Mouse (Mus musculus): ENCODE measurements around the gene Foxj3.
A peak's percentile ranks its signal among the peaks of the same experiment; 100 is the strongest.
"Not testable (repeated sequence)": the region's sequence is repeated elsewhere in the genome, so short reads cannot be mapped to it uniquely, and the experiment has no call there.

The Foxj3 gene

DNA sequence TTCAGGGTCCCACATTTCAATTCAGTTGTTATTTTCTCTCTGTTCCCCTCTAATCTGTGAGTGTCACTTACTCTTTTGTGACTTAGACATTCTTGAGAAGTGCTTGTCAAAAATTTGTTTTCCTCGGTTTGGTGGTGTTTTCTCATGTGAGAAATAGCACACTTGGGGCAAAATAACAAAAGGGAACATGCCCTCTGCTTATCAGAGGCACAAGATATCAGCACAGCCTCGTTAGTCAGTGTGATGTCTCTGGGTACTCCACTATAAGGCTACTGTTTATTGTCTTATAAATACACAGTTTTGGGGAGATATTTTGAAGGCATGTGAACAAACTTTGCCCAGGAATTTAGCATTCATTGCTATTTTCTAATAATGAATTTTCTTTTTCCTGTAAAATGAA lies 37.7 kb downstream of the Foxj3 start:
- DNase-seq, result no peak

DNA sequence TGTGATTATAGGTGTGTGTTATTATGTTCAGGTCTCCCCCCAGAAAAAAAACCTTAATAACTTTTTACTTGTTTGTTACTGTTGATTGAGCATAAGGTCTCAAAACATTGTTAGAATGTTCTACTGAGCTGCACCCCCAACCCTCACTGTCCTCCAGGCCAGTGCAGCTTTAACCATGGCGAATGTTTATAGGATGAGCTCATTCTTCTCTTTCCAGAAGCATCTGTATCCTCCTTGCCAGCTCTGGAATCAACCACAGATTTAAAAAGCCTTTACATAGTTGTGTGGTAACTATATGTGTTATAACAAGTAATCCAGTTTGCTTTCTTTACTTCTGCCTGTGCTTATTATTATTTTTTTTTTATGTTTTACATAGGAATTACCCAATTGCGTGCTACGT lies 38.7 kb downstream of the Foxj3 start:
- DNase-seq, result no peak

DNA sequence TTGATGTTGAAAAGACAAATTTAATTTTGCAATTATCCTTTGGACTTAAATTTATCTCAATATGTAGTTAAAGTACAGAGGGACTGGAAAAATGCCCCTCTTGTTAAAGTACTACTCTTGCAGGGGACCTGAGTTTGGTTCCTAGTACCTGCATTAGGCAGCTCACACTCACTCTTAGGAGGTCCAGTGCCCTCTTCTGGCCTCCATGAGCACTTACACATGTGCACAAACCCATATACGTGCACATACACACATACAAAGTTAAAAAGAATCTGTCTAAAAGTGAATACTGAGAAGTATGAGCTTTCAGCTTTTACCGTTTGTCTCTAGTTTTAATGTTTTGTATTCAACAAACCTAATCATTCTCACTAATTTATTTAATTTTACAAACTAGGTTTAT lies 51.2 kb downstream of the Foxj3 start:
- DNase-seq, result no peak

DNA sequence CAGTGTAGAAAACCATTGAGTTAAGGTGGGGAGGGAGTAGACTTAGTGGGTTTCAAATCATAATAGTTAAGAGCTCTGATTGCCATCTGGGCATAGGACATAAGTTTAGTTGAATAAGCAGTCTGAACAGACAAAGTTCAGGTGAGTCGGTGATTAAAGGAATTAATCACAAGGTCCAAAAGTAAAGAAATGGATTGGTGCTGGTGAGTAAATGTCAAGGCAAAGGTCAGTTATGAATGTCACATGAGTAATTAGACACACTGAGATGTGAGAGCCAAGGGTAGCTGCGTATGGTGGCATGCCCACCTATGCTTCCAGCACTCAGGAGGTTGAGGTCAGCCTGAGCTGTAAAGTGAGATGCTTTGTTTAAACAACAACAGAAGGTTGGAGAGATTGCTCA lies 52.6 kb downstream of the Foxj3 start:
- DNase-seq, result no peak

DNA sequence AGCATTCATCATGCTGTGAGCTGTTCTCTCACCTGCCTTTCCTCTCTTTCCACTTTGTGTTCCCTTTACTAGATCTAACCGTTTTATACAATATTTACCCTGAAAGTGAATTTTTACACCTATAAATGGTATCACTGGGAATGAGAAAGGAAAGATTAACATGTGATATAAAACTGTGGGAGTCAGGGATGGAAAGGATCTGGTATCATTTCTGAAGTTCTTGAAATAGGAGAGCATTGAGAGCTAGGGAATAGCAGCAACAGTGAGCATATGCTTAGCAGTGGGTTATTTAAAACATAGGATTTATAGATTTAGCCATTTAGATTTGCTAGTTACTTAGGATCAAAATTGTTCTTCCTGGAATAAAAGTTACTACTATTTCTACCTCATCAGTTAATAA lies 53.2 kb downstream of the Foxj3 start:
- no peak for DNase-seq

DNA sequence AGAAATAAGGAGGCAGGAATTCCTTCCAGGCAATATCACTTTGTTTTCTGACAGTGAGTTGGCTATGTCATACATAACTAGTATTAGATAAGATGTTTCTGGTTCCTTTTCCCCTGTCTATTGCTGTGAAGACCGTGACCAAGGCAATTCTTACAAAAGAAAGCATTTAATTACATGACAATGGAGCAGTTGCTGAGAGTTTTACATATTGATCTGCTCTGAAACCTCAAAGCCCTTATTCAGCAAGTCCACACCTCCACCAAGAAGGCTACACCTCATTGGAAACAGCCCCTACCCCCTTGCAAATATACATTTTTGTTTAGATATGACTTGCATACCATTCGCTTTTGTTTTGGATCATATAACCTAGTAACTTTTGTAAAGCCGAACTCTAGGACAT lies 55.7 kb downstream of the Foxj3 start:
- no peak for DNase-seq

DNA sequence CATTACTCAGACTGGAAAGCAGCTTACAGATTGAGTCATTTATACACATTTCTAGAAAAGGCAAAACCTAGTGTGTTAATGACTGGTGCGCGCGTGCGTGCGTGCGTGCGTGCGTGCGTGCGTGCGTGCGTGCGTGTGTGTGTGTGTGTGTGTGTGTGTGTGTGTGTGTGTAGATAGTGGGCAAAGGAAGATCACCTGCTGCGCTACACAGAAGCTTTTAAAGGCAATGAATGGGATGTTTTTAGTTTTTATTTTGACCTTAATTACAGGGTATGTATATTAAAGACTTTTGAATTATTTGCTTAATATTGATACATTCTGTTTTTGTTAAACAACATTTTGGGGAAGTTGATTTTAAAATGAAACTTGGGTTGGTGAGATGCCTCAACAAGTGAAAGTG lies 57.5 kb downstream of the Foxj3 start:
- DNase-seq, result no peak

DNA sequence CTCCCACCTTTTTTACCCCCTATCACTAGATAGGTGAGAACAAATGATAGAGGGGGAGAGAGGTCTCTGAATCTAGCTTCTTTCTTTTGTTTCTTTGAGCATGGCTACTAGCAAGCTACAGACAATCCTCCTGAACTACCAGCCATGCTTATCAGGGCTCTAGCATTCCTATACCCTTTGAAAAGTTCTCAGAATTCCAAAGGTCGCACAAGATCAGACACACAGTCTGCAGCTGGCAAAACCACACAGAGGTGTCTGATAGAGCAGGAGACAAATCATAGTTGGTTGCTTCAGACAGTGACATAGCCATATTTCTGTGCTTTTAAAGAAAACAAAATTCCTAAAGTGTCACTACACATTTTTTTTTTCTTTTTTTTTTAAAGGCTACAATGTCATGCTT lies 62.8 kb downstream of the Foxj3 start:
- no peak for DNase-seq

DNA sequence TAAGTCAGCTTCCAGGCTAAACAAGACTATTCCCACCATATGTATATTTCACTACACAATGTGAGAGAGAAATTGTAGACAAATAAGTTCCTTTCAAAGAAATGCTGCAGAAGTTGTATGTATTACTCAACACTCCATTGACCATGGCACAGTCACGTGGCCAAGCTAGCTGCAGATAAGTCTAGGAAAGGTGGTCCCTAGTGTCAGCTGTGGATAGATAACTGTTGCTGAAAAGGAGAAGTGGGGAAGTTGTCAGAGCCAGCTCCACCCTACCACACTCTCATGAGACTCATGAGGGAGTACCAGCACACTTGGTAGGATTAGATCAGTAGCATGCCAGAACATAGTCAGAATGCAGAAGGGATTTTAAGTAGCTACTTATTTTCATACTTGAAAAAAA lies 72.7 kb downstream of the Foxj3 start:
- DNase-seq, result peak; percentile 21

DNA sequence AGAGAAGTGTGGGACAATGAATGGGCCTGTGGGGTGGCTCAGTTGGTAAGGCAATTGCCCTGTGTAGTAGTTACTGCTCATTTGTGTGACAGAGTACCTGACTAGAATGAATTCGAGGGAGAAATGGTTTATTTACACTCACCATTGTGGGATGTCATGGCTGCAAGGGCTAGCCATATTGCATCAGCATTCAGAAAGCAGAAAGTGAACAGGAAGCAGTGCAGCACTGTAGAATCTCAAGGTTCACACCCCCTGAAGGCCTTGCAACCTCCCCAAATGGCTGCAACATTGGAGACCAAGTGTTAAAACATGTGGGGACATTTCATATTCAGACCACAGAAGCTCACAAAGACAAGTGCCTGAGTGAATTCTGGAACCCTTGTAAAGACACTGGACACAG lies 77.3 kb downstream of the Foxj3 start:
- no peak for DNase-seq

DNA sequence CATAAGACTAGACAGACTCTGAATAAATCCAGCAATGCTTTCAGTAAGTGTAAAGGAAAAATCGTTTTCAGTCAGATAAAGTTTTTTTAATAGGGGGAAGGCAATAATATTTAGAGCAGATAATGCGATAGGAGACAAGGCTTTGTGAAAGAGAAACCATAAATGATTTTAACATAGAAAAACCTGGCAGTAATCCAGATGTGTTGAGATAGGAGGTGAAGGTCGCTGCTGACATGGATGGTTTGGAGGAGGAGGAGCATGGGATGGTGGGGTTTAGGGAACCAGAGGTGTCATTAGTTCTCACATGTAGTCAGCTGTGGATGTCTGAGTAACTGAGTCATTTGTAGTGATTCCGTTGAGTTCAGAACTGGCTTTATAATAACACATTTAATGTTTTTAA lies 77.9 kb downstream of the Foxj3 start:
- no peak for DNase-seq

DNA sequence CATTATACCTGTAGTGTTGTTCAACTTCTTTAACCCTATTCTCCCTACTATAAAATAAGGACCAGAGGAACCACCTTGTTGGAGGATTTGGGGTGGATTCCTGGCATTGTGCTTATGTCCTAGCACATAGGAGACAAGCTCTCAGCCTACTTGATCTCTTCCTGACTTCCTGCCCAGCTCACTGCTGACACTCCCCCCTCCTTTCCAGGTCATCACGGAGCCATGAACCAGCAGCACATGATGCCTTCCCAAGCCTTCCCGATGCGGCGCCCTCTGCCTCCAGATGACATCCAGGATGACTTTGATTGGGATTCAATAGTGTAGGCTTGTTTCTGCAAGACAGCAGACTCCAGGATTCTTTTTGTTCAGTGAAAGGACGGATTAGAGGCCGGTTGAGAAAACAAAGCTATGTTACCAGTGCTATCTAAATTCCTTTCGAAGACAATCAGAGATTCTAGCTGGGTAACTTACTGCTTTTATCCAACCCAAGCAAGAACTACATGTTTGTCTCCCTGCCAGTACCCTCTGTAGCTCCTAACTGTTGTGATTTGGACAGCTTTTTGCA lies 89.4 kb downstream of the Foxj3 start:
- no peak for DNase-seq

DNA sequence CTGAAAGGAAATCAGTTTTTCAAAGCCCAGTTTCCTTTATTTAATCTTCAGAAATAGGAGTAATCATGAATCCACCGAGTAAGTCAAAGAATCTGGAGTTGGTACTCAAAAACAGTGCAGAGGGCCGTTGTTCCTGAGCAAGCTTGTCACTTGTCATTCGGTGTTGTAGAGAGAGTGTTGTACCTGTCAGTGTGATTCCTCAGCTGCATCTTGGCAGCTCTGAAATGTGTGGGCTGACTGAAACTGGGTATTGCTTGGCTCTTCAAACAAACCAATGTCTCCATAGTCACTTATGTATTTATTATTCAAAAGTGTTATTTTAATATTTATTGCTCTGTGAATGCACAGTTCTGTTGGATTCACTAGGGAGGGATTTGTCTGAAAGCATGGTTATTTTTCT lies 90.1 kb downstream of the Foxj3 start:
- no peak for DNase-seq

DNA sequence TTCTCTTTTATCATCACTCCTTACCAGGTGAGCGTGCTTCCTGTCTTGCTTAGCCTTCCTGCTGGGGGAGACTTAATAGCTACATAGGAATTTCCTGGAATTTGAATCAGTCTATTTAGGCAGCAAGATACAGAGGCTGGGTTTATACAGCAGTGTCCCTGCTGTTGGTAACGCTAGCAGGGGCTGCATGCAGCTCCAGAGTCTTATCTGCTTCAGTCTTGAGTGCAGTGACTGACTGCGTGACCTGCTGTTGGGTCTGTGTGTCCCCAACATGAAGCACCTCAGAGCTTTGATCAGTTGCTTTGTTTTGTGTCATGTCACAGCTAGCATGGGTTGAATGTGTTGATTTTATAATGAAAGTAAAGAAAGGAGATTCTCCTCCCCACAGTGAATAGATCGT lies 90.5 kb downstream of the Foxj3 start:
- DNase-seq, result no peak

DNA sequence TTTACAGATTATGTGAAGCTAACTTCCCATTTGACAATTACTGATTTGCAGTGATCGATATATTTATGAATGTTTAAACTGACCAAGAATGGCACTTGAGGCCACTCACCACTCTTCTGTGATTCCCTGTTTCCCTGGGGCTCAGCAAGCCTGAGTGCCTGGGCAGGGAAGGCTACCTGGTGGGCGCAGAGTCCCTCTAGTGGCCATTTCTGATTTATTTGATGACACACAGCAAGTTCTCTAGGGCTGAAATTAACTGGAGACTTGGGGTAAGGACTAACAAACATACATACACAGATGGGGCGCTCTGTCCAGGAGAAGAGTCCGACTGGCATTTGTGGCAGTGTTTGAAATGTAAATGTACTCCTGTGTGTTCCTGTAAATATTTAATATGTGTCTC lies 91.6 kb downstream of the Foxj3 start:
- DNase-seq, result not testable (repeated sequence)

DNA sequence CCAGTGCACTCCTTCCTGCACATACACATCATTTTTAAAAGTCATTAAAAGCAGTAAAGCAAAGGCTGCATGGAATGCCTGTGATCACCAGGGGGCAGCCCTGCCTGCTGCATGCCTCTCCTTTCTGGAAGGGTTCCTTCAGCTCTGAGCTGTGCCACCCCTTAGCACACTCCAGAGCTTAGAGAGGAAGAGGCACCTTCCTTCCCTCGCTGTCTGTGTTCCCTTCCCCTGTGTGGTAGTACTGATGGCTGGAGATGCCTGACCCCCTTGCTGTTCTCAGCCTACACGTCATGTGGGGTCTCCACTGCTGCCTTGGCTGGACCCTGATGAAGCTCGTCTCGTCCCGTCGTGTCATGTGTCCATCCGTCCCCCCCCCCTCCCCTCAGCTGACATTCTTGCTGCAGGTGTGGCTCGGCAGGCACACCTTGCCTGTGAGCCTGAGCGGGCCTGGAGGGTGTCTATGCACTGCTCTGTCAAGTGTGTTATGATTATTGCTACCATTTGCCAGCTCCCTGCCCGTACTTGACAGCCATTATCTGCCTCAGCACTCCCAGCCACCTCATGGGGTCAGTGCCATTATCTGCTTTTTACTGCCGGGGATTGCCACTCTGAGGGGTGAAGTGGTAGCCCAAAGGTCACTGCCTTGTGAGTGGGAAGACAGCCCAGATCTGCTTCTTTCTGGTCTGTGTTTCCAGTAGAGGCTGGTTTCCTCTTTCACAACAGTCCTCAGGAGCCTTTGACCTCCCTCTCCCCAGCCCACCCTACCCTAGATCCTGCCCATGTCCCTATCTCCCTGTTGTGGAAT lies 94.5 kb downstream of the Foxj3 start:
- peak; percentile 60 for DNase-seq

DNA sequence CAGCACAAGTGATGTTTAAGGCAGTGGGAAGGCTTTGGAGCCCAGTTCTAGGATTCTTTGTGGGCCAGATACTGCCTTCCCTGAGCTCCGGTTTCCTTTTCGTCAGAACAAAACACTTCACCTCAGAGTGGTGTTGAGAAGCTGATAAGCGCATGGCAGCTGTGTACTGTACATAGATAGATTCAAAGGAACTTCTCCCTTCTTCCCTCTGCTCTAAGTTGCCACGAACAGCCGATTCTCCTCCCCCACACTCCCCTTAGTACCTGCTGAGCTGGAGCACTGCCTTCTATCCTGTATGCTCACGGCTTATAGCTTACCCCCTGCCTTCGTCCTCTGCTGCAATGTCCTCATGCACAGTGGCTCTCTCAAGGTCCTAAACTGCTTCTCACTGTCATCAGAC lies 95.9 kb downstream of the Foxj3 start:
- peak; percentile 40 for DNase-seq

DNA sequence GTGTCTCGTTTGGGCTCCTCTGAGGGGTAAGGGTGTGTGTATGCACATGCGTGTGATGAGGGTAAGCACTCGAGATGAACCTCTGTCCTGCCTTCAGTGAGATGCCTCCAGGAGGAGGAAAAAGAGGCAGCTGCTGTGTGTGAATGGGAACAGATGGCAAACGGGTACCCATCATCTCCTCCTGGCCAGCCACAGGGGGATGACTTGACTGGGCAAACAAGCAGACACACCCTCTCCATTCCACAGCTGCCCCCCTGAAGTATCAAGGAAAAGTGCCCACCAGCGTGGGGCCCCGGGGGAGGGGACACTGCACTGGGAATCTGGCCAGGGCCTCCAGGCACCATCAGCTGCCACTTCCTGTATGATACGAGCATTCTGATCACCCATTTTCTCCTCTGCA lies 96.5 kb downstream of the Foxj3 start:
- no peak for DNase-seq

DNA sequence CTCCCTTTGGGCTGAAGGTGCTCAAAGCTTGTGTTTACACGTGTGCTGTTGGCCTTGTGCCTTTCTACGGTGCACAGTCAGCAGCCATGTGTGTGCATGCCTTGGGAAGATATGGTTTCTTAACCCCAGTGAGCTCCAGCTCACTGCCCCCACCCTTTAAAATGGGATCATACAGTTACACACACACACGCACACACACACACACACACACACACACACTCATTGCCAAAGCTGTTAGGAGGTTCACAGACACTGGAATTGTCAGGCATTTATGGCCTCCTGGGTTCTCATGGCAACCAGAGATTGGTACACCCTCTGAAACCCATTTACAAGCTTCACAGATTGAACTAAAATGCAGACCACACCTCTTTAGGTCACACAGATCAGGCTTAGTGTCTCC lies 97.1 kb downstream of the Foxj3 start:
- DNase-seq, result no peak

DNA sequence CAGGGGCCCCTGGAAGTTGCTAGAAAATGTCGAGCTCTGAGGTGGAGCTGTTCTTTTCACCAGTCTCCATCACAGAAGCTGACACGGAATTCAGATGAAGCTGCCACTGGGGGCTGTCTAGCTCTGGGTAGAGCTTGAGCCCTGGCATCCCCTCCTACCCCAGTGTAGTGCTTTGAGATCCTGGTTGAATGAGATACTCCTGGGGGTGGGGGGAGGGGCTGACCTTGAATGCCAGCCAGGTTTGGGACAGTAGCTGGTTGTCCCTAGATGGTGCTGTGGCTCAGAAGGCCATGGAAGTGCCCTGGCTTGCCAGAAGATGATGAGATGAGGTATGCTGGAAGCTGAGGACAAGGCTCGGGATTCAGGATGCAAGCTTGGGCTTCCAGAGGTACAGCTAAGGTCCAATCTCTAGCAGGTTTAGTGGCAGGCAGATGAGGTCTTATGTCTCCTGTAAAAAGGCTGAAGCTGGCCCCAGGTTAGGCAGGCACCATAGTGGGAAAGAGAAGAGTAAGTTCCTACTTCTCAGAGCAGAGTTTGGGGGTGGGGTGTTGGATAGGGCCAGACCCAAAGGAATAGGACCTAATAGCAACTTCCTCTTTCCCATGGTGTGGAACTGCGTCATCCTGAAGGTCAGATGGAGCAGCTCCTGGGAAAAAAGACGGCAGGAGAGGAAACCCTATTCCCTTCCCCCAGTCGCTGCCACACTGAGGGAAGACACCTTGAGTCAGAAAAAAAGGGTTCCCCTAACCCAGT lies 98.3 kb downstream of the Foxj3 start:
- no peak for DNase-seq

DNA sequence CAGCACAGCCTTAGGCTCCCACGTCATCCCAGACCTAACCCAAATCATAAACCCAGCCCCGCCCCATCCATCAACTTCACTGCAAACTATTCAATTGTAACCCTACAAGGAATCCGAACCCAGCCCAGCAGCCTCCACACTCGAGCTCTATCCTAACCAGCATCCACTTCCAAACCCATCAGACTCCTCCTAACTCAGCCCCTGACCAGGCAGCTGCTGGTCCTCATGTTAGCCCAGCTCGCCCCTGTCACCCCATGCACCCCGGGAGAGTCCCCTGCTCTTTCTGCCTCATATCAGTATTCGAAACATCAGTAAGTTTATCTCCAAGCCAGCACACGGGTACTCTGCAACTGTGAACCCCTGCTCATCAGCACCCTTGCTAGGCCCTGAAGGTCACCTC lies 98.9 kb downstream of the Foxj3 start:
- no peak for DNase-seq

DNA sequence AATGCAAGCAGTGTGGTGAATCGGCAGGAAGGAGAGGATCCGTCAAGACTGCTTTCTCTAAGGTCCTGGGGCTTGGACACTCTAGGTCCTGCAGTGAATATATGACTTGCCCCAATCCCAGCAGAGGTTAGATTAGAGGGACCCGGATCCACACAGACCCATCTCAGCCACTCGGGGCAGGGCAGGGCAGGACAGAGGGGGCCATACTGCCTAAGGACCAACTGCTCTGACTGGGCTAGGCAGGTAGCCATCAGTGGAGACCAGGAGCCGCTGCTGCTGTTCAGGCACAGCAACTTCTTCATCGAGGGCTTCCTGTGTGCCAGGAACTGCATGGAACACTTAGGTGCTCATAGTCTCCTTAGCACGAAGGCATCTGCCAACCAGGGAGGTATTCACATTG lies 99.9 kb downstream of the Foxj3 start:
- no peak for DNase-seq

DNA sequence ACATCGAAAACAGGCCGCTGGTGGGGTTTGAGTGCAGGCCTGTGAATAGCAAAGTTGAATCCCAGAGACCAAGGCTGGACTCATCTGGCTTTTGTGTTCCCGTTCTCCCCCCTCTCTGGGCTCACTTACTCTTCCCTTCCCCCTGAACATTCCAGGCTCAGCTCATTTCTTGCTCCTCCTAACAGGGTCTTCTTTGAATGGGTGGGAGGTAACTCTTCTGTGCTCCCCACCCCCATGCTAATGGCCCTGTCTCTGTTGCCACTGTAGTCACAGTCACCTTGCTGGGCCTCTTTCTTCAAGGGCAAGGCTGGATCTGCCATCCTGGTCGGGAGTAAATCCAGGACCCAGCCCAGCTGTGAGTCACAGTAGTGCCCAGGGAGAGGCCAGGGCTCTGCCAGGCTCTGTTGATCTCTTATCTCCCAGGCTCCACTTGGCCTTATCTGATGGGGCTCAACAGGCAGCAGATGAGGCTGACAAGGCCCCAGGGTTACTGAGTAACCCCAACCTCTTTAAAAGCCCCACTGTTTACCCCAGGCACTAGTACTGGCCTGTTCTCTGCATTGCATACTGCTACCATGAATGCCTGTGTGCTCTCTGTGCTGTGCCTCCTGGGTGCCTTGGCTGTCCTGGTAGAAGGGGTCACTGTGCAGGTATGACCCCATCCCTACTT lies 100.5 kb downstream of the Foxj3 start, which contains the start of gene Guca2a:
TSS of gene Guca2a (plus strand) at position 529 of the 670 bp plus-strand sequence.
- peak; percentile 21 for DNase-seq

DNA sequence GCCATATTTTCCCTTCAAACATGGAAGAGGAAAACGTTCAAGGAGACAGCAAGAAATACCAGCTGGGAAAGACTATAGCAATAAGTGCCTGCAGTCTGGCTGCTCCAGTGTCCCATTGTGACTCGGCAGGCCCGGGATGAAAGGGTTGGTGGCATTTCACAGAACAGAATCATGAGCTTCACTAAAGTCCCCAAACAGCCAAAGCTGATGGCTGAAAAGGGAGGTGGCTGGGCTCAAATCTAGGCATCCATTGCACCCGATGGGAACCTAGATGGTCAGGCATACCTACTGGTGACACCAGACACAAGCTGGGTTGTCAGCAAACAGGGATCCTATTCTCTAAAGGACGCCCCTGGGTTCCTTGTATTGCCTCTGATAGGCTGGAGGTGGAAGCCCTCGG lies 101.1 kb downstream of the Foxj3 start:
- no peak for DNase-seq
